ENCODE assay signal across 12 mouse cellular contexts in the genomic region with DNA sequence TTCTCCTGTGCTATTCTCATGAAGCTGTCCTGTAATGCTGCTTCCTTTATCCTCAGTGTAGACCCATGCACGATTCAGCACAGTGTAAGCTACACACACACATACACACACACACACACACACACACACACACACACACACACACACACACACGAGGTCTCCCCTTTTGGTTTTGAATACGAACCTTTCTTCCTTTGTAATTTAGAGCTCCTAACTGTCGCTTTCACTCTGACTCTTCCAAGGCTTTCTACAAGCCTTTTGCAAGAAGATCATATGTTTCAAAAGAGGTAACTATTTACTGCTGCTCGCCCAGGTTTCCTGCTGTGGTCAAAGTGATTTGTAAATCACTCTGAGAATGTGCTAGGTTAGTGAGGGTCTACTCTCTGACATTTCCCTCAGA.
"Had no signal": no experiment of that assay in that cellular context is flagged by ENCODE, and none has a peak within 500 bp of the region (broad histone marks: within the 10 kb centered on the region; RNA-seq: fewer than 3 reads in every experiment).

No protein-coding gene starts in this region.

- H3K9me3 ChIP-seq: limb, embryonic 10.5 days; liver, embryonic 12.5 days; midbrain, embryonic 15.5 days; neural tube, embryonic 15.5 days had no signal

- H3K4me2 ChIP-seq: liver, embryonic 12.5 days; lung, embryonic 14.5 days; midbrain, embryonic 15.5 days; neural tube, embryonic 15.5 days had no signal

- H3K9ac ChIP-seq: liver, embryonic 12.5 days; lung, embryonic 14.5 days; midbrain, embryonic 15.5 days; neural tube, embryonic 15.5 days had no signal

- H3K36me3 ChIP-seq: limb, embryonic 10.5 days; liver, embryonic 12.5 days; midbrain, embryonic 15.5 days; neural tube, embryonic 15.5 days had no signal

- H3K27ac ChIP-seq: left cerebral cortex, adult 2 months; limb, embryonic 10.5 days; liver, embryonic 12.5 days; midbrain, embryonic 15.5 days; neural tube, embryonic 15.5 days; stomach, postnatal 0 days had no signal

- H3K4me1 ChIP-seq: liver, embryonic 12.5 days had no signal

- H3K27me3 ChIP-seq: liver, embryonic 12.5 days; midbrain, embryonic 15.5 days; neural tube, embryonic 15.5 days had no signal

- DNase-seq: kidney, adult 18-20 months; kidney, postnatal 10 days; lung, embryonic 14.5 days; lung, postnatal 10 days; lung, postnatal 4 days; thymus, postnatal 4 days had no signal

- ATAC-seq: liver, embryonic 12.5 days; midbrain, embryonic 15.5 days had no signal

- H3K4me3 ChIP-seq: left cerebral cortex, adult 2 months; limb, embryonic 10.5 days; liver, embryonic 12.5 days; midbrain, embryonic 15.5 days; neural tube, embryonic 15.5 days had no signal
